Mouse (Mus musculus): Measurements from ENCODE around the gene Apoc1. TPM values are rescaled to one million over a fixed set of nuclear protein-coding genes. Genes with fewer than 3 reads are reported as not detected.

Apoc1 gene
- polyA plus RNA-seq, 1 experiment from 2014 or later: 8.4 TPM

GRCm38 (mm10) chr7:19722754-19723195 is 30.3 kb upstream of the Apoc1 start:
- no peak for ATAC-seq (ENCODE audit: low FRiP score, low TSS enrichment)
- peaks cover 15% of the 10 kb centered on the region for H3K9me3 ChIP-seq (ENCODE audit: control insufficient read depth, low read length)
- WGBS: 91% methylated on average over 6 of the region's 6 CpGs
- peak overlapping the region; percentile 37; the same call in 1 of the 2 replicates for H3K27ac ChIP-seq (ENCODE audit: low read depth, low read length)
- H3K4me1 ChIP-seq (ENCODE audit: control insufficient read depth, insufficient read depth, low read length): no peaks in the 10 kb centered on the region
- H3K27me3 ChIP-seq (ENCODE audit: control insufficient read depth, insufficient read depth, low read length): no peaks in the 10 kb centered on the region
- peaks cover 64% of the 10 kb centered on the region for H3K36me3 ChIP-seq (ENCODE audit: control insufficient read depth, insufficient read depth, low read length)
- no peak overlapping the region for H3K9ac ChIP-seq (ENCODE audit: low read depth, low read length)
- no peak overlapping the region for H3K4me2 ChIP-seq (replicated peaks; ENCODE audit: low read depth, low read length)
- no peak overlapping the region for H3K4me3 ChIP-seq (ENCODE audit: low read length)

- WGBS: 86% methylated on average over 4 of the region's 4 CpGs
- peaks cover 36% of the 10 kb centered on the region for H3K36me3 ChIP-seq (ENCODE audit: control insufficient read depth, insufficient read depth, low read length)
- H3K9me3 ChIP-seq (ENCODE audit: control insufficient read depth, low read length): peaks cover 15% of the 10 kb centered on the region
- H3K9ac ChIP-seq (ENCODE audit: low read depth, low read length): no peak overlapping the region
- ATAC-seq (ENCODE audit: low FRiP score, low TSS enrichment): no peak
- peaks cover 7% of the 10 kb centered on the region; the same call in 1 of the 2 replicates for H3K4me1 ChIP-seq (ENCODE audit: control insufficient read depth, insufficient read depth, low read length)
- no peak overlapping the region for H3K4me3 ChIP-seq (ENCODE audit: low read length)
- no peak overlapping the region for H3K4me2 ChIP-seq (replicated peaks; ENCODE audit: low read depth, low read length)
- no peaks in the 10 kb centered on the region for H3K27me3 ChIP-seq (ENCODE audit: control insufficient read depth, insufficient read depth, low read length)
- no peak overlapping the region for H3K27ac ChIP-seq (ENCODE audit: low read depth, low read length)
Observed at GRCm38 (mm10) chr7:19719200-19719599, 26.7 kb upstream of the Apoc1 start.

GRCm38 (mm10) chr7:19718297-19718952 is 26.0 kb upstream of the Apoc1 start:
- H3K4me3 ChIP-seq (ENCODE audit: low read length): no peak overlapping the region
- H3K36me3 ChIP-seq (ENCODE audit: control insufficient read depth, insufficient read depth, low read length): peaks cover 34% of the 10 kb centered on the region
- peaks cover 10% of the 10 kb centered on the region; the same call in 1 of the 2 replicates for H3K4me1 ChIP-seq (ENCODE audit: control insufficient read depth, insufficient read depth, low read length)
- 84% methylated on average over 5 of the region's 5 CpGs for WGBS
- no peak overlapping the region for H3K27ac ChIP-seq (ENCODE audit: low read depth, low read length)
- H3K9ac ChIP-seq (ENCODE audit: low read depth, low read length): no peak overlapping the region
- no peak overlapping the region for H3K4me2 ChIP-seq (replicated peaks; ENCODE audit: low read depth, low read length)
- no peaks in the 10 kb centered on the region for H3K27me3 ChIP-seq (ENCODE audit: control insufficient read depth, insufficient read depth, low read length)
- H3K9me3 ChIP-seq (ENCODE audit: control insufficient read depth, low read length): peaks cover 15% of the 10 kb centered on the region
- no peak for ATAC-seq (ENCODE audit: low FRiP score, low TSS enrichment)

- peaks cover 33% of the 10 kb centered on the region for H3K36me3 ChIP-seq (ENCODE audit: control insufficient read depth, insufficient read depth, low read length)
- ATAC-seq (ENCODE audit: low FRiP score, low TSS enrichment): no peak
- 83% methylated on average over 4 of the region's 4 CpGs for WGBS
Observed at GRCm38 (mm10) chr7:19717346-19717745, 24.9 kb upstream of the Apoc1 start.

GRCm38 (mm10) chr7:19716822-19717221 is 24.4 kb upstream of the Apoc1 start:
- Histone ChIP-seq H3K36me3 (ENCODE audit: control insufficient read depth, insufficient read depth, low read length) (peaks cover 36% of the 10 kb centered on the region), H3K9me3 (ENCODE audit: control insufficient read depth, low read length) (peaks cover 15% of the 10 kb centered on the region), H3K27ac (ENCODE audit: low read depth, low read length) (no peak overlapping the region), H3K9ac (ENCODE audit: low read depth, low read length) (no peak overlapping the region), H3K4me3 (ENCODE audit: low read length) (no peak overlapping the region; the same call in 1 of the 2 replicates), H3K27me3 (ENCODE audit: control insufficient read depth, insufficient read depth, low read length) (no peaks in the 10 kb centered on the region), H3K4me1 (ENCODE audit: control insufficient read depth, insufficient read depth, low read length) (peaks cover 10% of the 10 kb centered on the region; the same call in 1 of the 2 replicates), H3K4me2 (replicated peaks; ENCODE audit: low read depth, low read length) (no peak overlapping the region)
- ATAC-seq (ENCODE audit: low FRiP score, low TSS enrichment): no peak
- 89% methylated on average over 2 of the region's 2 CpGs for WGBS

More at GRCm38 (mm10) chr7:19717346-19717745, 24.9 kb upstream of the Apoc1 start:
- H3K4me1 ChIP-seq (ENCODE audit: control insufficient read depth, insufficient read depth, low read length): peaks cover 10% of the 10 kb centered on the region; the same call in 1 of the 2 replicates
- no peak overlapping the region for H3K4me3 ChIP-seq (ENCODE audit: low read length)
- H3K4me2 ChIP-seq (replicated peaks; ENCODE audit: low read depth, low read length): no peak overlapping the region
- no peaks in the 10 kb centered on the region for H3K27me3 ChIP-seq (ENCODE audit: control insufficient read depth, insufficient read depth, low read length)
- H3K27ac ChIP-seq (ENCODE audit: low read depth, low read length): no peak overlapping the region
- H3K9me3 ChIP-seq (ENCODE audit: control insufficient read depth, low read length): peaks cover 15% of the 10 kb centered on the region
- no peak overlapping the region for H3K9ac ChIP-seq (ENCODE audit: low read depth, low read length)

GRCm38 (mm10) chr7:19716055-19716682 is 23.7 kb upstream of the Apoc1 start:
- peak overlapping the region; percentile 58 for H3K4me2 ChIP-seq (replicated peaks; ENCODE audit: low read depth, low read length)
- H3K4me3 ChIP-seq (ENCODE audit: low read length): peak overlapping the region; percentile 35
- H3K4me1 ChIP-seq (ENCODE audit: control insufficient read depth, insufficient read depth, low read length): peaks cover 10% of the 10 kb centered on the region; the same call in 1 of the 2 replicates
- peaks cover 40% of the 10 kb centered on the region for H3K36me3 ChIP-seq (ENCODE audit: control insufficient read depth, insufficient read depth, low read length)
- peak overlapping the region; percentile 51 for H3K9ac ChIP-seq (ENCODE audit: low read depth, low read length)
- peak overlapping the region; percentile 75 for H3K27ac ChIP-seq (ENCODE audit: low read depth, low read length)
- 5% methylated on average over 18 of the region's 18 CpGs for WGBS
- no peak for ATAC-seq (ENCODE audit: low FRiP score, low TSS enrichment)
- H3K27me3 ChIP-seq (ENCODE audit: control insufficient read depth, insufficient read depth, low read length): no peaks in the 10 kb centered on the region
- H3K9me3 ChIP-seq (ENCODE audit: control insufficient read depth, low read length): peaks cover 8% of the 10 kb centered on the region

- ATAC-seq (ENCODE audit: low FRiP score, low TSS enrichment): peak; percentile 99
- Histone ChIP-seq H3K4me3 (ENCODE audit: low read length) (peak within 1 kb of the TSS; percentile 72), H3K4me1 (ENCODE audit: control insufficient read depth, insufficient read depth, low read length) (peaks cover 10% of the 10 kb centered on the region; the same call in 1 of the 2 replicates), H3K9ac (ENCODE audit: low read depth, low read length) (peak within 1 kb of the TSS; percentile 97), H3K27me3 (ENCODE audit: control insufficient read depth, insufficient read depth, low read length) (no peaks in the 10 kb centered on the region), H3K36me3 (ENCODE audit: control insufficient read depth, insufficient read depth, low read length) (peaks cover 43% of the 10 kb centered on the region), H3K9me3 (ENCODE audit: control insufficient read depth, low read length) (peaks cover 2% of the 10 kb centered on the region), H3K4me2 (replicated peaks; ENCODE audit: low read depth, low read length) (peak within 1 kb of the TSS; percentile 72), H3K27ac (ENCODE audit: low read depth, low read length) (peak within 1 kb of the TSS; percentile 75)
- under 1% methylated on average over 48 of the region's 59 CpGs for WGBS
Observed at GRCm38 (mm10) chr7:19715239-19716054, 23.0 kb upstream of the Apoc1 start, which contains the start of gene Tomm40. Tomm40 (minus strand) TSS chr7:19715438.

GRCm38 (mm10) chr7:19714836-19715235 is 22.4 kb upstream of the Apoc1 start:
- peak overlapping the region; percentile 72 for H3K4me3 ChIP-seq (ENCODE audit: low read length)
- no peaks in the 10 kb centered on the region for H3K27me3 ChIP-seq (ENCODE audit: control insufficient read depth, insufficient read depth, low read length)
- peaks cover 46% of the 10 kb centered on the region for H3K36me3 ChIP-seq (ENCODE audit: control insufficient read depth, insufficient read depth, low read length)
- H3K27ac ChIP-seq (ENCODE audit: low read depth, low read length): peak overlapping the region; percentile 74
- peak overlapping the region; percentile 97 for H3K9ac ChIP-seq (ENCODE audit: low read depth, low read length)
- ATAC-seq (ENCODE audit: low FRiP score, low TSS enrichment): 0 out of 2 replicates have a peak, but pooled peaks have one; percentile 0
- peak overlapping the region; percentile 72 for H3K4me2 ChIP-seq (replicated peaks; ENCODE audit: low read depth, low read length)
- WGBS: under 1% methylated on average over 36 of the region's 39 CpGs
- peaks cover 10% of the 10 kb centered on the region; the same call in 1 of the 2 replicates for H3K4me1 ChIP-seq (ENCODE audit: control insufficient read depth, insufficient read depth, low read length)
- no peaks in the 10 kb centered on the region for H3K9me3 ChIP-seq (ENCODE audit: control insufficient read depth, low read length)

Measured in kidney, embryonic 14.5 days (tissue).